Mouse (Mus musculus) stomach, postnatal 0 days (tissue): Measurements from ENCODE around the gene Plin2. TPM values are rescaled to one million over a fixed set of nuclear protein-coding genes. Genes with fewer than 3 reads are reported as not detected.

Experiments
- ATAC-seq: fragments of 200-750 bp; cut with Nextera tagmentation; 2 replicates; pipeline ENCODE4 v1.8.0; 2017; ENCODE audit not compliant: low FRiP score, low TSS enrichment
- DNase-seq: peaks from one replicate; pipeline ENCODE4 v3.0.0-alpha.2; 2016; ENCODE audit warnings: low spot score
- H3K27ac ChIP-seq: fragments of 300-500 bp; sonication (generic); replicated peaks from 2 replicates; pipeline ENCODE4 v1.5.1; 2014; ENCODE audit warnings: mild to moderate bottlenecking, control low read depth
- H3K27me3 ChIP-seq: fragments of 300-500 bp; sonication (generic); 2 replicates; pipeline ENCODE4 v1.6.1; 2014; ENCODE audit warnings: low read length; ENCODE audit not compliant: control insufficient read depth, insufficient read depth
- H3K36me3 ChIP-seq: fragments of 300-500 bp; sonication (generic); 2 replicates; pipeline ENCODE4 v1.6.1; 2014; ENCODE audit warnings: low read length, mixed read lengths; ENCODE audit not compliant: control insufficient read depth, insufficient read depth
- H3K4me1 ChIP-seq: fragments of 300-500 bp; sonication (generic); replicated peaks from 2 replicates; pipeline ENCODE4 v1.6.1; 2014; ENCODE audit warnings: antibody characterized with exemption; ENCODE audit not compliant: control insufficient read depth, insufficient read depth
- H3K4me2 ChIP-seq: fragments of 300-500 bp; sonication (generic); replicated peaks from 2 replicates; pipeline ENCODE4 v1.6.1; 2014; ENCODE audit warnings: low read depth, mild to moderate bottlenecking, control low read depth, moderate library complexity
- H3K4me3 ChIP-seq: fragments of 300-500 bp; sonication (generic); 2 replicates; pipeline ENCODE4 v1.5.1; 2014; ENCODE audit warnings: low read depth, low read length, control low read depth
- H3K9ac ChIP-seq: fragments of 300-500 bp; sonication (generic); 2 replicates; pipeline ENCODE4 v1.6.1; 2014; ENCODE audit warnings: mild to moderate bottlenecking, low read length, control low read depth, mixed read lengths
- H3K9me3 ChIP-seq: fragments of 300-500 bp; sonication (generic); 2 replicates; pipeline ENCODE4 v1.6.1; 2016; ENCODE audit warnings: low read length; ENCODE audit not compliant: control insufficient read depth
- CTCF ChIP-seq: IDR thresholded peaks from 2 replicates; pipeline ENCODE4 v1.5.1; 2016; ENCODE audit warnings: antibody characterized with exemption, low read depth, mild to moderate bottlenecking, moderate library complexity
- EP300 ChIP-seq: optimal IDR thresholded peaks from 2 replicates; pipeline ENCODE3; 2016; ENCODE audit warnings: antibody characterized with exemption
- WGBS: fragments of 180-500 bp; shearing (Covaris S2); extraction: QIAGEN DNeasy Blood & Tissue Kit; methylation state at CpG from one replicate; pipeline ENCODE4 v1.1.7; 2014; 5-methylcytosine and 5-hydroxymethylcytosine counted together
- polyA plus RNA-seq: library from polyadenylated mRNA; unstranded; fragments of >200 nt; fragmentation: Nextera tagmentation; extraction: Ambion mirVana; gene quantifications from 2 replicates; pipeline ENCODE4 v1.2.1, GENCODE M21; 2015

Plin2 gene
- polyA plus RNA-seq, 1 experiment from 2014 or later = 57.8 TPM

DNA sequence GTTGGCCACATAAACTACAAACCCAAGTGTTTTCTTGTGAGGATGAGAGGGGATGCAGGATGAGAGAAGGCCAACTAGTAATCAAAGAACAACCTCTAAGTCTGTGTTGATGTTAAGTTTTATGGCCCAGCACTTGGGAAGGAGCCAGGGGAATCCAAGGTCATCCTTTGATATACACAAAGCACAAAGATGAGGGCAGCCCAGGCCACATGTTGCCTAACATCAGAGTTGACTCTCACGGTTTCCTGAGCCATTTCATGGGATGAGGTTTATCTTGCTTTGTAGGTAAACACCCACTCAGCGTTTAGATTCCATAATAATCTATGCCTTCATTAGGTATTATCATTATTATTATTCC, 16.1 kb upstream of the Plin2 start:
- ATAC-seq = no peak
- Histone ChIP-seq H3K27me3 (no peaks in the 10 kb centered on the region), H3K9ac (no peak overlapping the region), H3K4me1 (peaks cover 7% of the 10 kb centered on the region; the same call in 1 of the 2 replicates), H3K4me3 (no peak overlapping the region), H3K36me3 (no peaks in the 10 kb centered on the region), H3K27ac (no peak overlapping the region), H3K4me2 (no peak overlapping the region), H3K9me3 (no peaks in the 10 kb centered on the region)
- DNase-seq = no peak
- WGBS = 53% methylated on average over 2 of the region's 2 CpGs
- TF ChIP-seq CTCF (no peak), EP300 (no peak)

DNA sequence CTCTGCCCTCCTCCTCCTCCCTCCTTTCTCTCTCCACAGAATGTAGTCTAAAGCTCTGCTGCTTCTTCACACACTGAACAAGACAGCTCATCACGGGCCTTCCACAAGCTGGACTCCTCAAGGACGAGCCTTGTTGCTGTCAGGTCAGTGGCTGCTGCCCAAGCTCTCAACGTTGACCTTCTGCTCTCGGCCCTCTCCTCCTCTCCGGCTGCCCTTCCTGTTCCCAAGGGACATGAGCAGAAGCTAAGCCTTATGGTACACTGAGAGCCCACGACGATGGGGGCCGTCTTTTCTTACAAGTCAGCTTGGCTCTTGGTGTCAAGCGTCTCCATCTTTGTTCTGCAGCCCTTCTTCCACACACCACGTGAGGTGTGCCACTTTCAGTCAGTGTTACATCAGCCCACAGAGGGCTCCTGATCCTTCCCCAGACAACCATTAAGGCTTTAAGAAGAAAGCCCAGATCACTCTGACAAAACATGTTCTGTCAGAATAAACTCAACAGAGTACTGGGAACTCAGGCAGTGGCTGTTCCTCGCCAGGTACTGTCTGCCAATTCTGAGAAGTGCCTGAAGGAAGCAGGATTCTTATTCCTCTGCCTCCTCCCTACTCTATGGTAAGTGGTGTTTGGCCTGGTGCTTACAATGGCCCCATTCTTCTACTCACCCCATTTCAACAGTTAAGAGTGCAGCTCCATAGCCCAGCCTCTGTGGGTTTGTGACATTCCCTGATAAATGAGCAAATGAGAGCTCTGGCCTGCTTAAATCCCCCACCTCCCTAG, 15.6 kb upstream of the Plin2 start:
- no peak overlapping the region for H3K27ac ChIP-seq
- DNase-seq (no peak), ATAC-seq (no peak)
- H3K36me3 ChIP-seq = no peaks in the 10 kb centered on the region
- H3K4me2 ChIP-seq = no peak overlapping the region
- H3K4me3 ChIP-seq = no peak overlapping the region
- TF ChIP-seq CTCF (no peak), EP300 (no peak)
- H3K4me1 ChIP-seq = peaks cover 7% of the 10 kb centered on the region; the same call in 1 of the 2 replicates
- no peaks in the 10 kb centered on the region for H3K9me3 ChIP-seq
- no peak overlapping the region for H3K9ac ChIP-seq
- H3K27me3 ChIP-seq = no peaks in the 10 kb centered on the region
- WGBS = 61% methylated on average over 11 of the region's 11 CpGs

DNA sequence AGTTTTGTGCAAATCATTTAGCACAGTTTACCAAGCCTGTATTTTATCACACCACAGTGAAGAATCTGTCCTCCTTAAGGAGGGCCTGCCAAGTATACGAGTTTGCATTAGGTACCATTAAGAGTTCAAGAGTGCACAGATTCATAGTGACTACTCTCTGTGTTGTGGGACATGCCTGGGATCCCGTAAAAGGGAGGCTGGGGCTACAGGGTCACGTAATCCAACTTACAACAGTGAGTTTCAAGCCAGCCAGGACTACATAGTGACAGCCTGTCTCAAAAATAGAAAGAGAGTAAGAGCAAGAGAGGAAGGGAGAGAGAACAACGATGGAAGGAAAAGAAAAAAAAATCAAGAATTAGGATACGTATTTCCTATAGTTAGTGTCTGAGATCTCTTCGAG, 14.9 kb upstream of the Plin2 start:
- no peak overlapping the region for H3K27ac ChIP-seq
- no peak overlapping the region for H3K4me3 ChIP-seq
- DNase-seq (no peak), ATAC-seq (no peak)
- TF ChIP-seq CTCF (no peak), EP300 (no peak)
- H3K27me3 ChIP-seq = no peaks in the 10 kb centered on the region
- no peak overlapping the region for H3K4me2 ChIP-seq
- no peak overlapping the region for H3K9ac ChIP-seq
- 68% methylated on average over 6 of the region's 6 CpGs for WGBS
- H3K4me1 ChIP-seq = peaks cover 5% of the 10 kb centered on the region; the same call in 1 of the 2 replicates
- H3K9me3 ChIP-seq = no peaks in the 10 kb centered on the region
- H3K36me3 ChIP-seq = no peaks in the 10 kb centered on the region

GRCm38 (mm10) chr4:86683746-86684145, 13.9 kb upstream of the Plin2 start:
- 86% methylated on average over 5 of the region's 5 CpGs for WGBS
- ATAC-seq (no peak), DNase-seq (no peak)
- H3K27me3 ChIP-seq = no peaks in the 10 kb centered on the region
- H3K36me3 ChIP-seq = no peaks in the 10 kb centered on the region
- H3K4me2 ChIP-seq = no peak overlapping the region
- no peak overlapping the region for H3K4me3 ChIP-seq
- no peak overlapping the region for H3K27ac ChIP-seq
- H3K9ac ChIP-seq = no peak overlapping the region
- no peaks in the 10 kb centered on the region for H3K4me1 ChIP-seq
- TF ChIP-seq CTCF (no peak), EP300 (no peak)
- no peaks in the 10 kb centered on the region for H3K9me3 ChIP-seq

- Histone ChIP-seq H3K27me3 (no peaks in the 10 kb centered on the region), H3K4me3 (no peak overlapping the region), H3K4me1 (no peaks in the 10 kb centered on the region), H3K9me3 (no peaks in the 10 kb centered on the region), H3K27ac (no peak overlapping the region), H3K9ac (no peak overlapping the region), H3K4me2 (no peak overlapping the region), H3K36me3 (no peaks in the 10 kb centered on the region)
- 90% methylated on average over 5 of the region's 5 CpGs for WGBS
- no peak for TF ChIP-seq CTCF
- TF ChIP-seq EP300 = no peak
- no peak for ATAC-seq
- DNase-seq = no peak
Observed at GRCm38 (mm10) chr4:86683280-86683679, 13.4 kb upstream of the Plin2 start.

DNA sequence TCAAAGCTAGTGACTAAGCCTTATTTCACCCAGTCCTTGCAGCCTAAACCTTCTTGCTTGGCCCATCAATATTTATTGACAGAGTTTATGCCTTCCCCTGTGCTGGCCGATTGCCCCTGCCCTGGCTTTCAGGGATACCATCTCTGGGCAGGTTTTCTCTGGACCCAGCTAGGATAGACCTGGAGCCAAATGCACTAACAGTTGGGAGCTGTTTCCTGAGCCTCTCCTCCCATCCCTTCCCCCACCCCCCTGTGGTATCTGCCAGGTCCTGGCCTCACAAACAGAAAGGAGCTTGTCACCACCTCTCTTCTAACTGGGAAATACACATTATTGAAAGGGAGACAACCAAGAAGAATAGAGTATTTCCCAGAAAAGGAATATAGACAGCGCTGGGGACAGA, 12.0 kb upstream of the Plin2 start:
- no peak for ATAC-seq
- Histone ChIP-seq H3K27ac (no peak overlapping the region), H3K9ac (no peak overlapping the region), H3K4me3 (no peak overlapping the region), H3K4me1 (no peaks in the 10 kb centered on the region), H3K9me3 (no peaks in the 10 kb centered on the region), H3K36me3 (no peaks in the 10 kb centered on the region), H3K4me2 (no peak overlapping the region), H3K27me3 (no peaks in the 10 kb centered on the region)
- TF ChIP-seq EP300 = no peak
- TF ChIP-seq CTCF = no peak
- 79% methylated on average over 2 of the region's 2 CpGs for WGBS
- DNase-seq = no peak
